Mouse (Mus musculus) embryo, embryonic 9.5 days (tissue): ENCODE measurements around the gene Ankrd63.

Experiments used
- DNase-seq: peaks from one replicate; pipeline ENCODE4 v3.0.0-alpha.2; 2017; ENCODE audit errors: extremely low spot score

The Ankrd63 gene

GRCm38 (mm10) chr2:118726873-118727272, 23.1 kb upstream of the Ankrd63 start:
- no peak for DNase-seq

GRCm38 (mm10) chr2:118725511-118725910, 21.7 kb upstream of the Ankrd63 start:
- no peak for DNase-seq

GRCm38 (mm10) chr2:118723693-118724486, 20.1 kb upstream of the Ankrd63 start:
- no peak for DNase-seq

DNA sequence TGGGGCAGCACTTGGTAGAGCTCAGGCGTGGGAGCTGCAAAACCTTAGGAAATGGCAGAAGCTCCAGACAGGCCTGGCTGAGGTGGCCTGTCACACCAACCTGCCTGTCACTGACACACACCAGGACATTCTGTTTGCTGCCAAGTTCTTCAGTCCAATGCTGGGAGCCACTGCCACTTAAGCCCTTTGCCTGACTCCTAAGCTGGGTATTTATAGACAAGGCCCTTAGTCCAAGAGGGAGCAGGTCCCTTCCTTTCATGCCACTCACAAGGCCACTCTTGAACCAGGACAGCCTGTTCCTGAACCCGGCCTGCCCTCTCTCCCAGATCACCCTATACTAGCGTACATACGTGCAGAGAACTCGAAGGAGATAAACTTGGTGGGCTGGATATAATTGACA, 12.9 kb upstream of the Ankrd63 start:
- no peak for DNase-seq

DNA sequence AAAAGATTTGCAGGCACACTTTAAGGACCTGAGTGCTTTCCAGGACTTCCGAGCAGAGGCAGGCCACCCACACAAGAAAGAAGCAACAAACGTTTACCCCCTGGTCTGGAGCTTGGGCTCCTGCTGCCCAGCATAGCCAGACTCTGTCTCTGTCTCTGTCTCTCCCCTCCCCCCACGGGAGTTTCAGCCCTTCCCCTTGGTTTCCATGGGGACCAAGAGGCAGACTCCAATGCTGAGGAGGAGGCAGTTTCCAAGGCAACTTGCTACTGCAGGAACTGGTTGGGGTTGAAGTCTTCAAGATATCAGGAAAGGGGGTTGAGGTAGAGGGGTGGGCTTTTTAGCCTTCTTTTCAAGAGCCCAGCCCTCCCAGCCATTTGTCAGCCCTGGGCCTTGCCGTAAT, 10.5 kb upstream of the Ankrd63 start:
- DNase-seq: no peak

GRCm38 (mm10) chr2:118713631-118714030, 9.9 kb upstream of the Ankrd63 start:
- no peak for DNase-seq

- peak; percentile 68 for DNase-seq
These were observed 7.3 kb upstream of the Ankrd63 start for GRCm38 (mm10) chr2:118711038-118711494.

DNA sequence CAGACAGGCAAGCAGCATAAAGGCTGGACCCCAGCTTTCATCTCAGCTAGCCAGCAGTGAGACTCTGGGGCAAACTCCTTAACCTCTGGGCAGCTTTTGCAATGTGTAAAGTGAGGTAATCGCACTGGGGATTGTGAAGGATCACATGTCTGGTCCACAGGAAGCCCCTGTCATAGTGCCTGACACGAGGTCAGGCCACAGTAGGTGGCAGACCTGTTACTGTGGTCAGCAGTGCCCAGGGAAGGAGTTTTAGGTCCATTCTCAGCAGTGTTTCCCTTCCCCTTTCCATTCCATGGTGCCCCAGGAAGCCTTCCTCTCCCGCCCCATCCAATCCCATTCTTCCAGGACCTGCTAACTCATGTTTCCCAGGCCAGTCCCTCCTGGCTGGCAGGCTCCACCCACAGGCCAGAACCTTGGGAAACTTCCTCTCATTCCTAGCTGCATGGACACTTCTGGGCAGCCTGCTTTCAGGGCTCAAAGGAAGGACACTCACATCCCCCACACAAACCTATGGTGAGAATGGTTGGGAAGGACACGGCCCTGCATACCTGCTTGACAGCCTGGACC, 6.0 kb upstream of the Ankrd63 start:
- no peak for DNase-seq

GRCm38 (mm10) chr2:118708472-118708871, 4.7 kb upstream of the Ankrd63 start:
- DNase-seq: no peak

GRCm38 (mm10) chr2:118706436-118706835, 2.7 kb upstream of the Ankrd63 start:
- no peak for DNase-seq

GRCm38 (mm10) chr2:118702883-118703761, 641 bp downstream of the Ankrd63 start:
- DNase-seq: peak; percentile 61

DNA sequence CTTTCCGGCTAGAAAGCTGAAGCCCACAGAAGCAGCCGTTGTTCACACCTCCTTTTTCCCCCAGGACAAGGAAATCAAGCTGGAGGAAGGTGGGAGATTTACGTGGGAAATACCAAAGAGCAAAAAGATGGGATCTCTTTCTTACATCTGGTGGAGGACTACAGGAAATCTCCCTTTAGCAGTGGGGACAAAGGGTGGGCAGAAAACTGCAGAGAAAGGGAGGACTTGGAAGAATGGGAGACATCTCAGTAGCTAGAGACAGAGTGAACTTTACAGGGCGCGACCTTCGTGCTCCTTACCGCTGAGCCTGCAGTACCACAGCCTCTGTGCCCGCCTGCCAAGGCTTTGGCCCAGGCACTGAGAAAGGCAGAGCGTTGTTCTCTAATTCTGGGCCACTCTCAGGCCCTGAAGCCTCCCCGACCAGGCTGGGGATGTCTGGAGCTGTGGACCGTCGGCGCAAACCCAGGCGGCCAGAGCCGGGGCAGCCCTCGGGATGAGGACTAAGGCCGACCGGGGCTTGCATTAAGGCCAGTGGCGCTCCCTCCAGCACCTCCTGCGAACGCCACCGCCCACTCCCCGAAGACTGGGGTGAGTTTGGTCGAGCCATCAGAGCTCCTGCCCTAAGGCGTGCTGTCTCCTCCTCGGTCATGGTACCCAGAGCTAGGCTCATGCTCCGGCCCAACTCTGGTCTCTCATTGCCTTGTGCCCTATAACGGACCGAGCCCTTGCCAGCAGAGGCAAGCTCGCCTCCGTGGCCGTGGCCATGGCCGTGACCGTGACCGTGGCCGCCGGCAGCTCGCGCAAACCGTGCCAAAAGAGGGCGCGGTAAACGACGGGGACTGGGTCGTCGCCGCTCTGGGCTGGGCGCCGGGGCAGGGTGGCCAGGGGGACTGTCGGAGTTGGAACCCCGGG, 1.5 kb downstream of the Ankrd63 start:
- peak; percentile 47 for DNase-seq

GRCm38 (mm10) chr2:118701161-118701560, 2.6 kb downstream of the Ankrd63 start:
- no peak for DNase-seq

GRCm38 (mm10) chr2:118700179-118701062, 3.3 kb downstream of the Ankrd63 start:
- DNase-seq: peak; percentile 84

GRCm38 (mm10) chr2:118697955-118698354, 5.8 kb downstream of the Ankrd63 start:
- DNase-seq: no peak

- no peak for DNase-seq
These were observed 6.4 kb downstream of the Ankrd63 start for GRCm38 (mm10) chr2:118697311-118697877.

- no peak for DNase-seq
These were observed 7.1 kb downstream of the Ankrd63 start for GRCm38 (mm10) chr2:118696451-118697308.

DNA sequence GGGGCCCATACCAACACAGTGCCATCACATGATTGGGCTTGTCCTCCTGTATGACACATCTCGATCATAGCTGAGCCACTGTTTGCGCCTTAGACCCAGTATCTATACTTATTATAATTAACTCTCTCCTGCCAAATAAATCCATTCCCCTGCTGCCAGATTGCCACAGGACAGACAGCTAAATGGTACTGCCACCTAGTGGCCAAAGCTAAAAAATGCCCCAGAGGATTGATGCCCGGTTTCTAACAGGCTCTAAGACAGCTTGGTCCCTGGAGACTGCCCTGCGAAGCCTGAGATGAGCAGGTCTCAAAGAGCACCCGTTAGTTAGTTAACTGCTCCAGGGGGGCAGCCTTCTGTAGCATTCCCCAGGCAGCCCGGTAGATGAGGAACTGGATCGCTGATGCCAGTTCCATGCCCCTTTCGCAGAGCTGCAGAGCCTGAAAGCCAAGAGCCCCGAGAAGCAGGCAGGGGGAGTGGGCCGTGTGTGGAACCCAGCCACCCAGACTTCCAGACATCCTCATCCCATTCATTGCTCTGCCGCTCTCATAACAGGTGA, 8.0 kb downstream of the Ankrd63 start:
- DNase-seq: peak; percentile 68
